Mouse (Mus musculus): ENCODE measurements at regions not wholly inside any gene's neighbourhood (a gene's known extent, or its start where the extent isn't known, plus 50 kb on each side); places are given as distances from the start of the nearest gene placed in this dataset.
"Not testable (repeated sequence)": the region's sequence is repeated elsewhere in the genome, so short reads cannot be mapped to it uniquely, and the experiment has no call there.

DNA sequence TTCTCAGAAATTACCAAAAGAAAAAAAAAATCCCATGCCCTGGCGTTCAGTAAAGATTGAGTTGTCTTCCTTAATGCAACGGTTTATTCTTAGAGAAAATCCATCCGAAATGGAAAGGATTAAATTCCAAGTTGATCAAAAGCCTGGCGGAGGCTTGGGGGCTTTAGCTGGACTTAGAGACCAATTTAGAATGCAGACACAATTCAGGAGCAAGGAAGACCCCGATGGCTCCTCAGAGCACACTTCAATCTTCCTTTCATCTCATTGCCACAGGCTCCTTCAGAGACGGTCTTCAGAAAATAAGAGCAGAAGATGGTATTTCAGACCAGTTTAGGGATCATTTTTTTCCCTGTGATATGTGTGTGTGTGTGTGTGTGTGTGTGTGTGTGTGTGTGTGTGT lies 171.8 kb downstream of the Ankrd50 start:
- ATAC-seq: no peak

DNA sequence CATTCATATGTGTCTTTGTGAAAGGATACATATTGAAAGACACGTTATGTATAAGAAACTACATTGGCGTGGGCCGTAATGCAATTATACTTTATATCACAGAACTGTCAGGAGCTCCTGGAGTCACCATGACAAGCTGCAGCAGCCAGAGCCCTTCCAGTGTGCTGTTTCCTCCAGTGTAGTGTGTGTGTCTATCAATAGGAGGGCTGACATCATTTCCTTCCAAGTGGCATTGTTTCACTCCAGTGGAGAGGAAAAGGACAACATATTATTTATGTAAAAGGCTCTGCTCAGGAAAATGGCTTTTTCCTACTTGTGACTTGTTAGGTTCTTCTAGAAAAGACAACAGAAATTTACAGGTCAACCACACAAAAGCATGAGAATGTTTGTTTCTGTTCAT lies 172.5 kb downstream of the Ankrd50 start:
- no peak for ATAC-seq

DNA sequence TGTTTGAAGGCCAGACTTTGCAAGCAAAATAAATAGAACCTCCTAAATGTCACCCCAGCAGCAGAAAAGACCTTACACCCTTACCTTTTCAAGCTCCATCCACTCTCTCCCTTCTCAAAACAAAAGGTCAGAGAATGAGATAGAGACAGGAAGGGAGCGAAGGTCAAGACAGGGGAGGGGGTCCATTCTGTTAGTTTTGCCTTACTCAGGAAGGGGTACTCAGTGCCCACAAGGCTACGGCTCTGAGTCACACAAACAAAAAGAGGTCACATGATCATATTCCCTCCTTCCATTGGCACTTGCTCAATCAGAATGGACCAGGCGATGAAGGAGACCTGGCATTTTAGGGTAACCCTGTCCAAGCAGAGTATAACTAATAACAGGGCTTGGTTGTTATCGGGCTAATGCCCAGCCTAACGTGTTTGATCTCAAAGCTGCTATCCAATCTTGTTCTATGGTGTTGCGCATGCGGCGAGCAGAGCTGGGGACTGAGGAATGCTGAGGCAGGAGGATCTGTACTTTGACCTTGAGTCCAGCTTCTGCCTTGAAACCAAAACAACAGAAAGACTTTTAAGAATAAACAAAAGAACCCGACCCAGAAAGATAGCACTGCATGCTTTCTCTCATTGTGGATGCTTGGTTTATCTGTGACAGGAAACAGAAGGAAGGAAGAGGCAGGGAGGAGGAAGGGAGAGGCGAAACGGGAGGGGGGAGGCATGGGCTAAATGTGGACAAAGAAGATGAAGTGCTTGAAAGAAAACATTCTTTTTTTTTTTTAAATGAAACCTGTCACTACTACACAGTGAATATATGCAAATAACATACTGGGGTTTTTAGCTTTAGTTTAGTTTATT lies 184.5 kb downstream of the Ankrd50 start:
- ATAC-seq: no peak

DNA sequence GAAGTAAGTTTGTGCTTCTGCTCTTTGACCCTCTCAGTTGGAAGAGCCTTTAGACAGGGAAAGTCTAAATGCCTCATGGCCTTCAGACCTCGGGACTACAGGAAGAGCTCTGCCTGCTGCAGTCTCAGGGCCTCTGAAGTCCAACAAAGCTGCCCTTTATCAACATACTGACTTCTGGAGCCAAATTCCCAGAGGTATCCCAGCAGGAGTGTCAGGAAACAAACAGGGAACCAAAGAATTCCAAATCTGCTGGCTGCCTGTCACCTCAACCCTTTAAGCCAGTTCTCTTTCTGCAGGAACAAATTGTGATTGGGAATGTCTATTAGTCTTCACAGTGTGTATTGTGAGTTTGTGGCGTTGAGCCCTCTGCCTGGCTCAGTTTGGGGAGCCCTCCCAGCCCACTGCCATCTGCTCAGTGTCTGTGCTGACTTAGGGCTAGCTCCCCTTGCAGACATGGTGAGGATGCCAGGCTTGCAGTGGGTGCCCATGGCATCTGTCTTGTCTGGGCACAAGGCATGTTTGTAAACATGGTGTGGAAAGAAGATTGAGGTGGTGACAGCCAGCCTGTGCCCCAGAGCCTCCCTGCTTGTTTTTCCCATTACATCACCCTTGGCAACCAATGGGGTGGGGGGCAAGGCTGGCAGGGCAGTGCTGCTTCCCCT lies 185.3 kb downstream of the Ankrd50 start:
- no peak for ATAC-seq

DNA sequence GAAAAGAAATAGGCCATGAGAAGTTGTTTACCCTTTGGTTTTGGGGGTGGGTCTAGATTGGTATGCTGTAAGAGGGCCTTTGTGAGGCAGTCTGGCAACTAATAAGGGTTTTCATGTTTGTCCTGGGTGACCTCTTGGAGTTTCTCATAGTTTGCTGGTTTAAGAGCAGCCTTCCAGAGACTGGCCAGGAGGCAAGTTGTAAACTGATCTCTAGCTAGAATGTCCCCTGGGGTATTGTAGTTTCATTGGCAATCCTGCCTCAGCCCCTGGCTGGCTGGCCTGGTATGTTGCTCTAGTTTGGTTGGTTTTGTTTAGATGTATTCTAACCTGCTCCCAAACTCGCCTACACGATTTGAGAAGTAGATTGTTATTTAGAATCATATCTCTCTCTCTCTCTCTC lies 187.1 kb downstream of the Ankrd50 start:
- no peak for ATAC-seq

DNA sequence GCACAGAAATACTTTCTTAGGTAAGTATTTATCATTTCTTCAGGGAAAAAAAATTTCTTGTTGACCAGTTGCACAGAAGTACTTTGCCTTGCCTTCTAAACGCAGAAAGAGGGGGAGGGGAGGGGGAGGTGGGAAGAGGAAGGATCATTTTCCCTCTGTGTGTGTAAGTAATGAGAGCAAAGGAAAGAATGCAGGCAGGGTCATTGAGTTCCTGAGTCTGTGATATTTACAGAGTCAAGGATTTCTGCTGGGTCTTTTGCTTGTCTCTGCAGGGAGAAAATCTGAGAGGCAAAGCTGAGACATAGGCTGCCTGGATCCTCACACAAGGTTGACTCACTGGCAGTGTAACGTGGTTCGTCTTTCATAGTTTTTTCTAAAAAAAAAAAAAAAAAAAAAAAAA lies 195.6 kb downstream of the Ankrd50 start:
- ATAC-seq: no peak

DNA sequence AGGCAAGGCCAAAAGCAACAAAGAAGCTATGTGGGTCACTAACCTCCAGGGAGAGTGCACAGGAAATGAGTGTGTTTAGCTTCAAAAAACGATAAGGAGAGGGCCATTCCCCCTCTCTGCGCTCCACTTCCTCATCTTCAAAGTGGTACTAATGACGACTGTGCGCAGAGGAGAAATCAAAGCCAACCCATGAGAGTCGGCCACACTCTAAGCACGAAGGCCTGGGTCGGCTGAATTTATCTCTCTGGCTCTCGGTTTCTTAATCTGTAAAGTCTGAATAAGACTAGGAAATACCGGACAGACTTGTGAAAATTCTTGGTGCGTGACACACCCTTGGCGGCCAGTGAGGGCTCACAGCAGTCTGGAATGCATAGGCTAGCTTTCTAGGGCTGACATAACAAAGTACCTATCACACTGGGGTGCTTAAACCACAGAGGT lies 200.9 kb downstream of the Ankrd50 start:
- ATAC-seq: peak; percentile 58

DNA sequence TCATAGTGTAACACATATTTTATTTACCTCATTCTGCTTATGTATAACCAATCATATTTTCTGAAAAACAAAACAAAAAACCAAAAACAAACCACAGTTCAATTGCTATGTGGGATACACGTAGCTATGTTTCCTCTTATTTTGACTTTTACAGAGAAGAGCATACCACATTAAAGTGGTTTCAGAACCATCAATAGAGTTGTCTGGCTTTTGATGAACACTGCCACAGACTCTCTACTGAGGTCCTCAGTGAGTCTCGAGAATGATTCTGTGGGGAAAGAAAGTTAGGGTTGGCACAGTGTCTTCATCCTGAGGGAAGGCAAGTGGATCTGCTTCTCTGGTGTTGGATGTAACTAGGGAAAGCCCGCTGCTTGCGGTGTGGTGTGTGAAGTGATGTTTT lies 201.8 kb downstream of the Ankrd50 start:
- peak; percentile 30 for ATAC-seq

DNA sequence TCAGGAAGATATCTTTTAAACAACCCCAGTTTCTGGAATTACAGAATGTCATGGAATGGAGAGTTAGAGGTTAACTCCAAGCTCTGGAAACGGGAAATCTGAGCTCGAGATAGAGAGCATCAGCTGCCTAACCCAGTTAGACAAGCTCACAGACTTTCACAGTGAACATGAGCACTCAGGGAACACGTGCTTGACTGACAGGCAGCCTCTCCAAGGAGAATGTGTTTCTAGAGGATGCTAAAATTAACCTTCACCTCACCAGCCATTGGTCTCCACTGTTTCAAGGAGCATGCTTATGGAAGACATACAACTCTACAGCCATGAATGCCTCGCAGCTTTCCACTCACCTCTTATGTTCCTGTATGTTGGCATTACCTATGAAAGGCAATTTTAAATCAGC lies 203.0 kb downstream of the Ankrd50 start:
- no peak for ATAC-seq

DNA sequence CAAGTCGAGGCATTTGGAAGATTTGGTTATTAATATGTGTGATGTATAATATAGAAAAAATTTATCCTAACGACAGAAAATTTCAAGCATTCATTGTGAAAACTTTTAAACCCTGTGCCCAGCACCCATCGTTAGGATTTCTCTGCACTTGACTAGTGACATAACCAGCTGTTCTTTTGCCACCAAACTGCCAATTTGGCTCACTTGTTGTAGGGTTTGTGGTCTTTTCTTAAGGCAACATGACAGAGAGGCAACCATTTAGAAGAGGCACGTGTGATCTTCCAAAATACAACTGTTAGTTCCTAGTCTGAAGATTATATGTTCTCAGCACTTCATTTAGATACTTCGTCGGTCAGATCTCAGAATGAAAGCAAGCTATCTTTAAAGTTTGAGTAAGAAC lies 203.8 kb downstream of the Ankrd50 start:
- ATAC-seq: no peak

DNA sequence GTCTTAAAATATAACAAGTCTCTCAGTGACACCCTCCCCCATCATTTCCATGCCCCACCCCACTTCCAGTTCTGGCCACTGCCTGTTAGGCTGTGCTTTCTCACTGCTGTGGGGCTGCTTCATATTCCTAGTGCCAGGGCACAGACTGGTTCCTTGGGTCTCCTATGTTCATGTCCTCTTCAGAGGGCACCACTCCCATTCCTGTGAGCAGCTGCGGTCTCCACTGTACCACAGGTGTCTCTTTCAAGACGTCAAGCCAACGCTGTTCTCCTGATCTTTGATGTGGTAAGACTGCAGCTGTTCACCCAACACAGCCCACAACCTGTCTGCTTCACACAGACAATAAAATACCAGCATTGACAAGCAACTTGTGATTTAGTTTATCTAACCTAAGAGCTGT lies 204.5 kb downstream of the Ankrd50 start:
- peak; percentile 76 for ATAC-seq

DNA sequence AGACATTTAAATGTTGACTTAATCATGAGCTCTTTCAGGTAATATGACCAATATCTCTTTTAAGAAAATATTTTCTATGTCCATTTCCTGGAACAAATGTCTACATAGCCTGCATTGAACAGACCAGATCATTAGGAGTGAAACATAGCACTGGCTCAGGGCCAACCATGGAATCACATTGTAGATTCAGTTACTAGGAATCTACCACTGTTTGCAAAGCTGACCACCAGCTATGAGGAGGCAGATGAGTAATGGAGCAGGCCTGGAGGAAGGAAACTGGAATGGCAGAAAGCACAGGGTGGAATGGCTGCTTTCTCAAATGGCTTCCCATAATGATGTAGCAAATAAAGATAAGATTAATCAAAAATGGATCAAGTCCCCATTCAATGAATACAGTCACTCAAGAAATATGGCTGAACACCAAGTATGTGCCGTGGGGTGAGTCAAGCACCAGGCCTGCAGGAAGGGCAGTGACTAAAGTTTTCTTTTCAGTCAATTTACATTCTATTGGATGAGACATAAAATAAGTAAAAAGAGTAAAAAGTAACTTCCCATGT lies 207.6 kb downstream of the Ankrd50 start:
- ATAC-seq: no peak

DNA sequence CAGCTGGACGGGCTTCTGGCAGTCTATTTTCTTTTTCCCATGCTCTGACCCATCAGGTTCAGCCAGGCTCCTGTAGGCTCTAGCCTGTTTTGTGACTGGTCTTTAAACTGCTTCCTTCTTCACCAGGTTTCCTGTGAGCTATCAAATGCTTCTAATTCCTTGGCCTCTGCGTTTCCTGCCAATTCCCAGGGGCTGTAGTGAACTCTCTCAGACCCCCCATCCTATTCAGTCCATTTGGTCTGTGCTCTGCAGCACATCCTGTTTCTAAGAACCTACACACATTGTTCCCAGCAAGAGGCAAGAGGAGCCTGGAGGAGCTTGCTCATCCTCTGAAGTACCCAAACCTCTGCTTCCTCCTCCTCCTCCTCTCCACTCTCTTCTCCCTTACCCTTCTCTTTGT lies 209.3 kb downstream of the Ankrd50 start:
- ATAC-seq: no peak

DNA sequence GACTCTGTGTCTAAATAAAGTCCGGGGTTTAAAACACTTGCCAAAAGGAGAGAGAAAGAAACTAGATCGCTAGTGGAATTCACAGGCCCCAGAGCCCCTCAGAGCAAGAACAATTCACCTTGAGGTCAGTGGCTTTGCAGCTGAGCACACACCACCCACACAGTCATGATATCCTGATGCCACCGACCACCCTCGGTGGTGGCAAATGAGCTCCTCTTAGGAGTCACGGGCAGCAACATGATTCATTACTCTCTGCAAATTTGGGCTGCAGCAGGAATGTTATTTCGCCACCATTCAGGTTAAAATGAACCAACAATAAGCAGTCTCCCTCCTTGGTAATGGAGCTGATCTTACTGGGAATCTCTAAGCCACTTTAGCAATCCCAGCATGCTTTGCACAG lies 213.9 kb downstream of the Ankrd50 start:
- ATAC-seq: no peak

DNA sequence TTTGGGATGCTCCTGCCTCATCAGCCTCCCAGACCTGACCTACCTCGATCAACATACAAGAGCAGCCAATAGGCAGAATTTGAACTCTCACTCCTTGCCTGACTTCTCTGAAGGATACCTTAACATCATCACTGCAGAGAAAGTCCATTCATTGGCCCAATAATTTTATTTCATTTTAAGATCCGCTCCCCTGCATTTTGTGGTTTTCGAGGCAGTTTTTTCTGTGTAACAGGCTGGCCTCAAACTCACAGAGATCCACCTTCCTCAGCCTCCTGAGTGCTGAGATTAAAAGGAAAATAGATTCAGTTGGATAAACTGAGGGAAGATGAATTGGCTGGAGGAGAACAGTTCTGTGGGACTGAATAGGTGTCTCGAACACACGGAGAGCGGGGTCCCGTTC lies 216.4 kb downstream of the Ankrd50 start:
- ATAC-seq: no peak

DNA sequence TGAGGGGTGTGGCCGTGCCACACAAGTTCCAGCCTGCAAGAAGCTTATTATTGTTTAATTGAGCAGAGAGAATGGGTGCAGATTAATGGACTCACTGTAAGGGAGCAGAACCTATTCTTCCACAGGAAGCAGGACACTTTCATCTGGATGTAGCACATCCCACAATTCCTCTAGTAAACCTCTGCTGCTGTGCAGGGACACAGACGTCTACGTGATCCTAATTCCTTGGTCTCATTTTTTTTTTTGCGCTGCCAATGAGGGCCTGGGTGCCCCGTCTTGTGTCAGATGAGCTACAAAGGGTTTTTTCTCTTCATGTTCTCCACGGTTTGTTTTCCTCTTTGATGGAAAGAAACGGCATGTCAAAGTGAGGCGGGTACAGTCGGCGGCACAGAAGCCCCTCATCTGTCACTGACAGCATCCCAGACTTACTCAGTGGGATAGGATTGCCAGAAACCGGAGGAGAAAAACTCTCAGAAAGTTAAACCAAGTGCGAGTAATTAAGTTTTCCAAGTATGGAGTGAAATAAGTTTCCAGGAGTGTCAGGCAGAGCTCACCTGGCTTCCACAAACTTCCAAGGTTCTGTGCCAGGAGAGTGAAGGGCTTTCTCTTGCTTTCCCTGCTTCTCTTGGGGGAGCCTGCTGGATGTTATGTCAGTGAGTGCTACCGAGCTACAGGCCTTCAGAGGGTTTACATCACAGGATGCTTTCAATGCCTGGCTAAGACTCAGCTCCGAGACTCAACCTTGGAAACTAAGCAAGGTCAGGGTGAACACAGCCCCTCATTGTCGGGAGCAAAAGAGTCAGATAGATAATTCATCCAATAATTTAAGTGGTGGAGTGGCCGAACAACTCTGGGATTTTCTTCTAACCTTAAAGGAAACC lies 221.1 kb downstream of the Ankrd50 start:
- ATAC-seq: no peak

DNA sequence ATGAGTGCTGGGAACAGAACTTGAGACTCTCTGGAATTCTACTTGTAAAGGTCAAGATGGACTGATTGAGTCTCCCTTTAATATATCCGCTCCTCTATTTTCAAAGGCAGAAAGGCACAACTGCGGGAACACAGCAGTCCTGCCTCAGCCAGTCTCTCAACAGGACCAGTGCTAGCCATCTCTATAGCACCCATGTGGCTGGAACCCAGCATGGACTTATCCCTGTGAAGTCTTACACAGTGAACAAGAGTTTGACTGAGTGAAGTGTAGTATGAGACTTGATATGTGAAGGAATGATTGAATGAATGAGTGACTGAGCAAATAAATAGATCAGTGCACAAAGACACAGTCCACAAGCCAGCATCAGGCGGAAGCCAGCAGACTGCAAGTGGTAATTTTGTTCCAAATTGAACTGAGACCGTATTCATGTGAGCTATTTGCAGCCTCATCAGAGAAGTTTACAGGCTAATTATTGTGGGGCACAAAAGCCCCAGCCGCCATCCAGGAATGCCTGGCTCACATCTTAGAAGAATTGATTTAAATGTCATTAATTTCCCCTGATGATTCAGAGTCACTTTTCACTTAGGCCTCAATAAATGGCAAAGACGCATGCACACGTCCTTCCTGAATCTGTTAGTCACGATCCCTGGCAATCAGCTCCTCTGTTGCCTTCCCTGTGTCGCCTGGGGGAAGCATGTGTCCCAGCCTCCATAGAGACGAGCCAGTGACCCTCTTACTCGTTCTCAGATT lies 223.1 kb downstream of the Ankrd50 start:
- ATAC-seq: no peak

DNA sequence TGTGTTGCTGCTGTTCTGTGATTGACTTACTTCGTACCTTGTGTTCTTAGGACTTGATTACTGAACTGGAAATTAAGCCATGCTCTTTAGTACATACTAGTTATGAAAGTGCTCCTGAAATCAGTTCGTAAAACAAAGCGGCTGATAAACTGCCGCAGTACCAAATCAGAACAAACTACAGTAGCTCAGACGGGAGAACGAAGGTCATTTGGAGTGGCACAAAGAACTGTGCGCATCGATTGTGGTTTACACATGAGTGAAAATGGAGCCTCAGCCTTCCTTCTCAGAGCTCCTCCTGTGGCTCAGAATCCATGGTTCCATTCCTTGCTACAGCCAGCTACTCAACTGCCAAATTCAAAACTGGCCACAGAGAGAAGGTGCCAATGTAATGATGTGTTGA lies 225.4 kb downstream of the Ankrd50 start:
- not testable (repeated sequence) for ATAC-seq

DNA sequence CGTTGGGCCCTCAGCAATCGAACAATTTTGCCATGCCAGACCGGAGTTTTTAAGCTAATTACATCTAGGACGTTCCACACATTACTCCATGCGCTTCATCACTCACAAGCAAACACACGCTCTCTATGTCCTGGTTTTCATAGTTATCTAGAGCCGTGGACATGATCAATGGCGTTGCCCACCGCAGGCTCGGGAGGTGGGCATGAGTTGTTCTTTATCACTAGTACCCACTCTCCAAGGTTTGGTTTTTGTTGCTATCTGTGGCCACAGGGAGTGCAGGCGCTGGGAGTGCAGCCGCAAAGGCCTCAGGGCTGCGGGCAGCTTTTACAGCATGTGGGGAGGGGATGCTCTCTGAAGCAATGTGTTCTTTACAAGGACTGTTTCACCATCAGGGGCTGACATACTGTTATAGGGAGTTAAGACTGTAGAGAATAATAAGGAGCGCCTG lies 226.8 kb downstream of the Ankrd50 start:
- no peak for ATAC-seq

DNA sequence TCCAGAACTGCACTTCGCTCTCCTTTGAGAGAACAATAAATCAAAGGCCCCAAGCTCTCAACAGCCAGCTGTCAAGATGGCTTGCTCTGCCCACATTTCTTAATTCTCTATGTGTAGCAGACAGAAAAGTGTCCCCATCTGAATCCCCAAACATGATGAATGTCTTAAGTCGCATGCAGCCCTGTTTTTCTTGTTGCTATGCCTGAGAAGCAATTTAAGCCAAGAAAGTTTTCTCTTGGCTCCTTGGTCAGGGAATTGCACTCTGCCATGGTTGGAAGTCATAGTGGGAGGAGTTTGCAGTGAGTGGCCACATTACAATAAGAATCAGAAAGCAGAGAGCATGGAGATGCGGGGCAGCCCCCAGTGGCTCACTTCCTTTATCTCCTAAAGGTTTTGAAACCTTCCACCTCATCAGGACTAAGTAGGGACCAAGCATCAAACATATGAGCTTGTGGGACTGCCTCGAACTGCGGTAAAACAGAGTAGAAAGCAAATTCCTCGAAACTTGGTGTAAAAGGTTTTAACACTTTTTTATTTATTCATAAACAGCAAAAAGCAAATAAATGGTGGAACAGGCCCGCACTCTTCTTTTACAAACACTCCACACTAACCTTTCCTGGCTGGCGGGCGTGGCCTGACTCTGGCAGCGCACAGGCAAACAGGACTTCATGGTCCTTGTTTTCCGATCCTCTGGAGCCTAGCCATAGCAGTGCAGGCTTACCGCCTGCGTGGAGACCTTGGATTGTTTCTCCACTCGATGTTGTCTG lies 227.4 kb downstream of the Ankrd50 start:
- ATAC-seq: no peak

DNA sequence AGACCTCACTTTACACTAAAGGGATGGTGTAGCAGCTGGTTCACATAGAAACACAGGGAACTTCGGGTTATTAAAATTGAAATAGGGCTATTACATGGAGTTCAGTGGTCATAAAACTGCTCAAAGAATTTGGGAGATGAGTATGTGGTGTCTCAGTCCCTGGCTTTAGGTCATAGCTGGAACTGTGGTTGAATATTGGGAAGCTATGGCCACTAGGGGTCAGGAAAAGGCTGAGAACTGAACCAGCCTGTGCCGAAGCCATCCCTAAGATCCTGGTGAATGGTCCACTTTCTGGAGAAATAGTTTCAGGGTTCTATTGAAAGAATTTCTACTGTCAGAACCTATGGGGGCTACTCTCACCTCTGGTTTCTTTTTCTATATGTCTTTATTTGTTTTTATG lies 229.0 kb downstream of the Ankrd50 start:
- ATAC-seq: no peak
